Mouse (Mus musculus) urinary bladder, postnatal 14 days (tissue): ENCODE results near the gene Celsr1.
A peak's percentile ranks its signal among the peaks of the same experiment; 100 is the strongest.

Experiments
- DNase-seq: peaks from one replicate; pipeline ENCODE4 v3.0.0; 2021; ENCODE audit warnings: low spot score

Gene Celsr1

DNA sequence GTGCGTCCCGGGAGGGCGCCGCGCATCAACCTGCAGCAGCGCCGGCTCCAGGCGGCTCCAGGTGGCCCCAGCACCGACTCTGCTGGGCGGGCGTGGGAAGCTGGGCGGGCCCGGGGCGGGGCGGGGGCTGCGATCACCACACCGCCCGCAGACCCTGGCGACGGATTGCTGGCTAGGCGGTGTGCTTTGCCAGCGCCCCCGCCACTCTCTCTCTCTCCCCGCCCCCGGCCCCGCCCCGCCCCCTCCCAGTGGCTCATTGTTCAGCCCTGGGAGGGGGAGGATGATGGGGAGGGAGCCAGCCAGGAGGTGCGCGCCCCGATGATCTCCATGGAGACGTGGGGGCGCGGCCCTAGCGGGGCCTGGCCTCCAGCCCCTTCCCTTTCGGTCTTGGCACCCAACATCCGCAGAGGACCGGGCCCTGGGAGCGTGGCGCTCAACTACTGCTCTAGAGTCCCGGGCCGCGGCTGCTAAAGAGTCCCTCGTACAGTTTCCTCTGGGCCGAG is 495 bp upstream of the Celsr1 start:
- peak; percentile 36 for DNase-seq

GRCm38 (mm10) chr15:86032811-86033190 is 776 bp downstream of the Celsr1 start:
- no peak for DNase-seq

DNA sequence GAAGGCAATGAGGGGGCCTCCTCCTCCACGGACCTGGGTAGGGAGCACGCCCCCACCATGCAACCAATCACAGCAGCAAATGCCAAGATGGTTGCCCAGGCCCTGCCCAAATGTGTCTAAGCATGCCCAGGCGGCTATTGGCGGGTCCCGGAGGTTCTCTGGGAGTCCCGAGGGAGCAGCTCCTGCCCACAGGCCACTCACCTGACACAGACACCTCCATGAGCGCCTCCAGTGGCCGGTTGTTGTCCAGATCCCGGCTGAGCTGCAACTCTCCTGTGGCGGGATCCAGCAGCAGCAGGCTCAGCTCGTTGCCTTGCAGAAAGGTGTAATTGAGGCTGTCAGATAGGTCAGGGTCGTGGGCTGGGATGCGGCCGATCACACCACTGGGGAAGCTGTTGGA is 3.6 kb downstream of the Celsr1 start:
- DNase-seq, result no peak

GRCm38 (mm10) chr15:86027871-86028270 is 5.7 kb downstream of the Celsr1 start:
- no peak for DNase-seq

GRCm38 (mm10) chr15:86021971-86022370 is 11.6 kb downstream of the Celsr1 start:
- DNase-seq, result no peak

DNA sequence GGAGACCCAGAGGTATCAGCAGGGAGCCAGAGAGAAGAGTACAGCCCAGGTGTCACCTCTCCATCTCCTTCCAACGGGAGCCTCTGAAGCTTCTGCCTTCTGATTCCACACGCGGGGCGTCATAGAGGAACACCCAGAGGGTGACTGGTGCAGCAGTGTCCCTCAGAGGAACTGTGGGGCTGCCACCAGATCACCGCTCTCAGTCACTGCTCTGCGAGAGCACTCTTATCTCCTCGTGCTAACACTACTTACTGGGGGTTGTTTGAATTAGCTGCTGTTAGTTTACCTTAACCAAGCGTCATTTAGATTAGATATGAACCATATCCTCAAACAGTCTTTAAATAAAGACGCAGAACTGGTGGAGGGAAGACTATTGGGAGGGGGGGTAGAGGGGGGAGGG is 12.3 kb downstream of the Celsr1 start:
- no peak for DNase-seq

- DNase-seq, result no peak
Measured at GRCm38 (mm10) chr15:86020008-86020407, 13.6 kb downstream of the Celsr1 start.

DNA sequence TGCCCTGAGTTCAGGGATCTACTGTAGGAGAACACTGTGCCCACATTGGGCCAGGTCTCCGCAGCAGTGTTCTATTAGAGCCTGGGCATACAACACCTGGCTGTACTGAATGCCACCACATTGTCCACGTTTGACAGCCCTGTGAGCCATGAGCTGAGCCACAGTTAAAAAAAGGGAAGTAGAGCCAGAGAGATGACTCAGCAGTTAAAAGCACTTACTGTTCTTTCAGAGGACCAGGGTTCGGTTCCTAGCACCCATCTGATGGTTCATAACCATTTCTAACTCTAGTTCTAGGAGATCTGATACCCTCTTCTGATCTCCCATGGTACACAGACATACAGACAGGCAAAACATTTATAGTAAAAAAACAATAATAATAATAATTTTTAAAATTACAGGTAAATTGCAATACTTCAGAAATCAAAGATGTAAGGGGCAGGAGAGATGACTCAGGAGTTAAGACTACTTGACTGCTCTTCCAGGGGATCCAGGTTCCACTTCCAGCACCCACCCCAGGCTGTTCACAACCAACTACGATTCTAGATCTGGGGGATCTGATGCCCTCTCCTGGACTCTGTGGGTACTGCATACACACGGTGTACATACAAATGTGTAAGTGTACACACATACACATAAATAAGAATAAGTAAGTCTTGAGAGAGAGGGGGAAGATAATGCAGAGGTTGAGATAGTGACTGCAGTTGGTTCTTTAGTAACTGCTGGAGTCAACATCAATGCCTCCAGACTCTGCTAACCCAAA is 14.6 kb downstream of the Celsr1 start:
- no peak for DNase-seq

- no peak for DNase-seq
Measured at GRCm38 (mm10) chr15:86017336-86017735, 16.2 kb downstream of the Celsr1 start.

GRCm38 (mm10) chr15:86015860-86016541 is 17.6 kb downstream of the Celsr1 start:
- peak; percentile 18 for DNase-seq

DNA sequence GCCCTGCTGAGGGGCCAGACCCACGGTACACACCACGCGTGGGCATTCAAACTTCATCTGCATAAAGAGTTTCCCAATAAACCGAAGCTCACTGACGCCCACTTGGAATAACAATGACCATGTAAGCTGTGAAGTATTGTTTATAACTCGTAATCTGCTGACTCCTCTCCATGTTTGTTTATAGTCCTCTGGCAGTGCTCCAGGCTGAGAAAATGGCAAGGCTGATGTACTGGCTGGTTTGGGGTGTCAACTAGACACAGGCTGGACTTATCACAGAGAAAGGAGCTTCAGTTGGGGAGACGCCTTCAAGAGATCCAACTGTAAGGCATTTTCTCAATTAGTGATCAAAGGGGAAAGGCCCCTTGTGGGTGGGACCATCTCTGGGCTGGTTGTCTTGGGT is 18.6 kb downstream of the Celsr1 start:
- DNase-seq, result no peak

DNA sequence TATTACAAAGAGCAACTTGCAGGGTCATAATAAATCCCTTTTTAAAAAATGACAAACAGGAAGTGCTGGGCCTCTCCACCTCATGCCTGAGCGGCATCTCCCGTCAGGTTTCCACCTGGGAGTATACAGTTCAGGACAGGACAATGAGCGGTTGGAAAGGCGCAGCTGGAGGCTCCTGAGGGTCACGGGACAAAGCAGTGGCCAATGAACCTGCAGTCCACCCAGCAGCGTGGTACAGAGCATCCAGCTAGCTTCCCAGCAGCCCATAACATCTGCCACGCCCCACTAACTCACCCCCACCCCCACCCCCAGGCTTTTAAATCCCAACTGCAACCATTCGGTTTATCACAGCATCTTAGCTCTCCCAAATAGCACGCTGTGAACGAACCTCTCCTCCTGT is 19.9 kb downstream of the Celsr1 start:
- DNase-seq, result no peak

GRCm38 (mm10) chr15:86013130-86013529 is 20.4 kb downstream of the Celsr1 start:
- DNase-seq, result no peak

- peak; percentile 17 for DNase-seq
Measured at GRCm38 (mm10) chr15:86007690-86008121, 25.9 kb downstream of the Celsr1 start.

- no peak for DNase-seq
Measured at GRCm38 (mm10) chr15:86005691-86006525, 27.7 kb downstream of the Celsr1 start.

GRCm38 (mm10) chr15:86004048-86004447 is 29.5 kb downstream of the Celsr1 start:
- no peak for DNase-seq

DNA sequence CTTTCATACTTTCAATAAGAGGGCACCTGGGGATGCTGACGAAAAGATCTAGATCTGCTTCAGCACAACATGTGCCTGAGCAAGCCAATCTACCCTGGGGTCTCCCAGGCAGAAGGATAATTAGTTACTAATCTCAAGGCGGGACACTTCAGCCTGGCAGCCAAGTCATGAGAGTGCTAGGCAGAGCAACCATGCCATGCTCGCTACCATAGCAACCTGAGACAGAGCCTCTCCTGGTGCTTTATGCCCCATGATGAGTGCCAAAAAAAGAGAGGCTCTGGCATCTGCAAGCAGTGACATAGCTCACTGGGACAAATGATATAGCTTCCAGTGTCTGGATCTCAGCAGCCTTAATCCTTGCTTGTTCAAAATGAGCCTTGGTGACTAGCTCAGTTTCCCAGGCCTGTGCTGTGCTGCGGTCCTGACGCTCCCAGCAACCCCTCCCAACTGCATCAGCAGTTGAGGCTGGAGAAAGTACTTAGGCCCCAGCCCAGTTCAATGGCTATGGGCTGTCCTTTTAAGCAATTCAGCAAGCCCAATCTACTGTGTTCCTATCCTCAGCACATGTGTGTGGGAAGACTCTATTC is 32.8 kb downstream of the Celsr1 start:
- DNase-seq, result no peak

DNA sequence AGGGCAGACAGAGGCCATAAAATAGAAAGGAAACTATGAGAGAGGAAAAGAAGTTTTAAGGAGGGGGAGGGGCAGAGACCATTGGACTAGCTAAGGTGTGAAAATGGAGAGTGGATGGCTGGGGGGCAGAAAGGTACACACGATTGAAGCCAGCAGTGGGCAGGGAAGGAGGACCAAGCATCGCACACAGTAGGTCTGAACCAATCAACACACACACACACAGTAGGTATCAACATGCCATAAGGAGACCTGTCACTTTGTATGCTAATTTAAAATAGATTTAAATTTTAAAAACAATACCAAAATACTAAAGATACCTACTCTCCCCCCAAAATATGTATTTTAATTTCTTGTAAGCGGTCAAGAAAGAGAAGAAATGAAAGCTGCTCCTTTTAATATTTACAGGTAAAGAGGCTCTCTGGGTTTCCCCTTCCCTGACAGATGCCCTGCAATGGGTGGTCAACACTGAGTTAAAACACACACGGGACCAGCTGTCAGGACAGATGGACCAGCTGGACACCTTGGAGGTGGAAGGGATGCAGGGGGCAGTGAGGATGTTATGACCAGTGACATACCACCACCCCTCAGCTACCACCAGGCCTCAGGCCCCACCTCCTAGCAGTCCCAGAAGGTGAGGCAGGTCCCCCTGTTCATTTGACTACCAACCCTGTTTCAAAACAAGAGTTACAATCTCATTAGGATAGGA is 34.9 kb downstream of the Celsr1 start:
- no peak for DNase-seq

- no peak for DNase-seq
Measured at GRCm38 (mm10) chr15:85996031-85996765, 37.4 kb downstream of the Celsr1 start.

GRCm38 (mm10) chr15:85994906-85995608 is 38.5 kb downstream of the Celsr1 start:
- no peak for DNase-seq
